Mouse (Mus musculus): Measurements from ENCODE around the gene Wnt5a.

Gene Wnt5a

DNA sequence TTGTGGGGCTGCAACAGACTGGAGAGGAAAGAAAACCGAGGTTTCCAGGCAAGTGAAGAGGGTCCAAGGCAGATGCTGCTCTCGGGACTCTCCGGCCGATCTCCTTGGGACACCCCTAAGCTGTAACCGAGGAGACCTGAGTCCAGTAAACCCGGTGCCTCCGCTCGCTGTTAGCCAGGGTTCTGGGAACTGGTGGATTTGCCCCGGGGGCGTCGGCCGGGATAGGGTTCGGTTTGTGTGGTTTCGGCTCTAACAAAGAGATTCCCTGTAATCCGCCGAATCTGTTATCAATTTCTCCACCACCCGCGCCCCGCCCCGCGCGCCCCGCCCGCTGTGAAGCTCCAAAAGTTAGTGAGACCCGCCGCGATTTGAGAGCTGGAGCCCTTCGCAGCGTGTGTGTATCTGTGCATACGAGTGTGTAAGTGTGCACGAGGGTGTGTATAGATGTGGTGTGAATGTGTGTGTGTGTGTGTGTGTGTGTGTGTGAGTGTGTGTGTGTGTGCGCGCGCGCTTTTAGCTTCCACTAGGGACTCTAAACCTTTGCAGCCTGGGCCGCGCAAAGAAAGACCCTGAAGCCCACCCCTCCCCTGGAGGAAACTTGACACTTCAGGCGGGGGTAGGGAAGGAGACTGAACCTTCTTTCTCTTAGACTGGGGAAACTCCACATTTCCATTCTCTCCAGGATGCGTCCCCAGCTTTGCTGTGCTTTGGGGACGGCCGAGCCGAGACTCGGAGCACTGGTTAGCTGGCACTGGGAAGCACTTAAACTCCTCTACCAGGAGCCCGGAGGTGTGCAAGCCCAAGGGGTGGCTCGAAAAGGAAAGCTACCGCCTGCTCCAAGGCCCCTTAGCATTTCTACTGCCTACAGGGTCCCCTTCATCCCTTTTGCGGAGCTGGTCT lies 5.1 kb downstream of the Wnt5a start:
- DNase-seq (ENCODE audit: low read depth, low spot score): no peak

DNA sequence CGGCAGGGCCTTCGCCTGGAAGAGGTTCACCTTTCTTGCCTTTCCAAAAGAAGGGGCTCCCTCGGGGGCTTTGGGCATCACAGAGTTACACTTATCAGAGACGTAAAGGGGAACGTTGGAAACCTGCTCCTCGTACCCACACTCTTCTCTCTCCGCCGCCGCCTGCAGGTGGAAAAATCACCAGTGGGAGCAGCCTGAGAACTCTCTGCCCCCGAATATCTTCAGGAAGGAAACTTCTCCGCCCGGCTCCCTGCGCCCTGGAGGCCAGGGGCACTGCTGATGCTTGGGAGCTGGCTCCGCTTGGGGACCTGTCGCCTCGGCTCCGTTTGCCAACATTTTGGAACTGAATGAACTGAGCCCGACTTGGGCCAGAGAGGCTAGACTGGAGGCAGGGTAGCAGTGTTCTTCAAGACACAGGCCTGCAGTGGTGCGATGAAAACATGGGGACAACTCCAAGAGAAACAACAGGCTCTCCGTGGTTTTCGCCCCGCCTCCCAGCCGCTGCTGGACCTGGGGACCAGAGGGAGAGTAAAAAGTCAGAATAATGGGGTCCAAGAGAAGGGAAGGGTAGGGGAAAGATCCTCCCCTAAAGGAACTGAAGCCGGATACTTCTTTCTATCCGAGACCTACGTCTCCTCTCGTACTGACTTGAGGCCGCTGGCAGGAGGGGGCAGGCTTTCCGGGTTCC lies 5.9 kb downstream of the Wnt5a start:
- DNase-seq (ENCODE audit: low read depth, low spot score): no peak

DNA sequence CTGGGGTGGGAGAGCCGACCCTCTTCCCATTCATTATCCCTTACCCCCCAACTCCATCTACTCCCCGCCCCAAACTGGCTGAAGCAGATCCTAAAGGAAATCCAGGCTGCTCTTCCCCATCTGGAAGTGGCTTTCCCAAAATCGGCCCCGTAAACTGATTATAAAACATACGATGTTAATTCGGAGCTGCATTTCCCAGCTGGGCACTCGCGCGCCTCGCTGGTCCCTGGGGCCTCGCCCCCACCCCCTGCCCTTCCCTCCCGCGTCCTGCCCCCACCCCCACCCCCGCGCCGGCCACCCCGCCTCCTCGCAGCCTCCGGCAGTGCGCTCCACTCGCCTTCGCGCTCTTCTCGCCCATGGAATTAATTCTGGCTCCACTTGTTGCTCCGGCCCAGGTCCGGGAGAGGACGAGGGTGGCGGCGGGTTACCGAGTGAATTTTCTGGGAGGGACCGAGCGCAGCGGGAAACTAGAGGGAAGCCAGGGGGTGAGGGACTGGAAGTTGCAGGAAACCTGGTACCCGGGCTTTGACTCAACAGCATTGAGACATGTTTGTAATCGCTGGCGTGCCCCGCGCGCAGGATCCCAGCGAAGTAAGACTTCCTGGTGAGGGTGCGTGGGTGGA lies 6.6 kb downstream of the Wnt5a start:
- no peak for DNase-seq (ENCODE audit: low read depth, low spot score)

DNA sequence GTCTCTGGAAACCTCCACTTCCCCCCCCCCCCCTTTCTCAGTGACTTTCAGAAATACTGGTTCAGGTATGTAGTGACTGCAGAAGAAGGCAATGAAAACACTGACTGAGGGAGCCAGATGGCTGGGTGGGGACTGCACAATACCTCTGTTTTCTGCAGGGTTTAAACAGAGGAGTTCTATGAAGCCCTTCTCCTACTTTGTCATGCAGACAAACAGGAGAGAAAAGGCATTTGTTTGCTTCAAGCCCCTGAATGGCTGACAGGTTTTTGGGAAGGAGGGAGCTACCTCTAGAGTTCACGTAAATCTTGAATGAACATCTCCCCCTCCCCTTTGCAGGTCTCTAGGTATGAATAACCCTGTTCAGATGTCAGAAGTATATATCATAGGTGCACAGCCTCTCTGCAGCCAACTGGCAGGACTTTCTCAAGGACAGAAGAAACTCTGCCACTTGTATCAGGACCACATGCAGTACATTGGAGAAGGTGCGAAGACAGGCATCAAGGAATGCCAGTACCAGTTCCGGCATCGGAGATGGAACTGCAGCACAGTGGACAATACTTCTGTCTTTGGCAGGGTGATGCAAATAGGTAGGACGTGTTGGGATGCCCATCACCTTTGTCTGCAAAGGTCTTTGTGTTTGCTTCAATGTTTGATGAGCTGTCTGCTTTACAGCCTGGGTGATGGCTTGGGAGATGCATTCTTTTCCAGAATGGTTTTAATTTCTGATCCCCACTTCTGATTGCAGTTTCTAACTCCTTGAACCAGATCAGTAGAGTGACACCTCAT lies 8.4 kb downstream of the Wnt5a start:
- DNase-seq (ENCODE audit: low read depth, low spot score): no peak

DNA sequence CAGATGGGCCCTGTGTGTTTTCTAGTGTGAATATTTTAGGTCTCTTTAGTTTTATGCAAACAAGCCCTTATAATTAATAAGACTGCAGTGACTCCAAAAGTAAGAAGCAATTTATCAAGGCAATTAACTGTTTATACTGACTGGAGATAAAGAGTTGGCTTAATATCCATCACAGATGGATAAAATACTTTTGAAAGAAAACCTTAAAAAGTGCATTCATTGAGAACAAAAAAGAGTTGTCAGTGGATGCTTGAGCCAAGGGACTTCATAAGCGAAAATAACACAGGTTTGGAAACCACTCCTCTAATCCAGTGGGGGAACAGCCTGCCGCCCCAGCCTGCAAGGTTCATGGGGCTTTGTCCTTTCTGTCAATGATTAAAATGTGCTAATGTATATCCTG lies 9.6 kb downstream of the Wnt5a start:
- DNase-seq (ENCODE audit: low read depth, low spot score): no peak

DNA sequence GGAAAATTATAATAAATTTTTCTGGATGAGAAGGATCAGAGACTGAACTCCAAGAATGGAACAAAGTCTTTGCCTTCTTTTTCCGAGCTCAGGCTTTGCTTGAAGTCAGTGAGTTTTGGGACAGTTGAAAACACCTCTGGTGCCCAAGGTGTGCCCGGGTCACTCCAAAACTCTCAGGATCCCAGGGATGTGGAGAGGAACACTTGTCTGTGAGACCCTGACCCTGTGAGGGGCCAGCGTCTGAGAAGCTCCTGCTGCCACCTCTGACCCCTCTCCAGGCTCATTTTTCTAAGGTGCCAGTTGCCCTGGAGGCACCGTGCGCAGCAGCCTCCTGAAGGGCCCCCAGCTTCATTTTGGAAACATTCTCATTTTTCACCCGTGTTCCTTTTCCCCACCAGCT lies 10.8 kb downstream of the Wnt5a start:
- DNase-seq (ENCODE audit: low read depth, low spot score): no peak

DNA sequence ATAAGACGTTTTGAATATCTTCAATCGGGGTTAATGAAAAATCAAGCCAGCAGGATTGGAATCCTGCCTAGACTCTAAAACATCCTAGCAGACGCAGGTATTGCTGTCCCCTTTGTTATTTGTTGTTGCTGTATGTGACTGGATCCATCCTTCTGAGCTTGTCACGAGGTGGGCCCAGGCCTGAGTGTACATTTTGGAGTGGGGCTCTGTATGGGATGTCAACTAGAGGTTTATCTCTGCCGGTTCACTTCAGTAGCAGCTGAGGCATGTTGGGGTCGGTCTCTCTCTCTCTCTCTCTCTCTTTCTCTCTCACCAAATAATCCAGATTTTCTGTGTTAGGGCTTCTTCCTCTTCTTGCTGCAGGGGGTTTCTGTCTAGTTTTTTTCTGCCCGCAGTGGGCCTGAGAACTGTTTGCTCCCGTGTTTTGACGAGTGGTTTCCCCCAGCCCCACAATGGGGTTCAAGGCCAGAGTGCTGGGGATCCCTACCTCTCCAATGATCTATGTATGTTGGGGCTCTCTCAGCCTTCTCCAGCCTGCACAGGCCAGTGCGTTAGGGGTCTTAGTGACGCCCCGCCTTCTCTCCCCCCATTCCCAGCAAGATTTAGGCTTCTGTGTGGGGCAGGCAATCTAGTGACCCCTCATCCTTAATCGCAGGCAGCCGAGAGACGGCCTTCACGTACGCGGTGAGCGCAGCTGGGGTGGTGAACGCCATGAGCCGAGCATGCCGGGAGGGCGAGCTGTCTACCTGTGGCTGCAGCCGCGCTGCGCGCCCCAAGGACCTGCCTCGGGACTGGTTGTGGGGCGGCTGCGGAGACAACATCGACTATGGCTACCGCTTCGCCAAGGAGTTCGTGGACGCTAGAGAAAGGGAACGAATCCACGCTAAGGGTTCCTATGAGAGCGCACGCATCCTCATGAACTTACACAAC lies 13.3 kb downstream of the Wnt5a start:
- DNase-seq (ENCODE audit: low read depth, low spot score): no peak

DNA sequence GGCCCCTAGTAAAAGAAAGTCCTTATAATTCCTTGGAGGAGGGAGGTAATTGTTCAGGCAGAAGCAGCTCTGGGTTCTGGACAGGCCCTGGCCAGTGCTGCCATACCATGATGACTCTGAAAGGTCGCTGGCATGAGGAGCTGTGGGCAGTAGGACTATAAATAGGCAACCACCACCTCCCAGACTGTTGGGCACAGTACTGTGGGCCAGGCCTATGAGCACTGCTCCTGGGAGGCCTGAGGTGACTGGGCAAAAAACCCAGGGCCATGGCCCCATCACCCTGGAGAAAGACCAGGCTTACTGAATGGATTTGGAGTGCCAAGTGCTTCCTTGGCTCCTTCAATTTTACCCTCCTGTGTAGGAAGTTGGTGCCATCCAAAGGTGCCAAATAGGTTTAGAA lies 16.6 kb downstream of the Wnt5a start:
- no peak for DNase-seq (ENCODE audit: low read depth, low spot score)

DNA sequence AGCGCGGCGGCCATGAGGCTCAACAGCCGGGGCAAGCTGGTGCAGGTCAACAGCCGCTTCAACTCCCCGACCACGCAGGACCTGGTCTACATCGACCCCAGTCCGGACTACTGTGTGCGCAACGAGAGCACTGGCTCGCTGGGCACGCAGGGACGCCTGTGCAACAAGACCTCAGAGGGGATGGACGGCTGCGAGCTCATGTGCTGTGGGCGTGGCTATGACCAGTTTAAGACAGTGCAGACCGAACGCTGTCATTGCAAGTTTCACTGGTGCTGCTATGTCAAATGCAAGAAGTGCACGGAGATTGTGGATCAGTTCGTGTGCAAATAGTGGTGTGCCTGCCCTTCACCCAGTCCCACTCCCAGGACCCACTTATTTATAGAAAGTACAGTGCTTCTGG lies 18.1 kb downstream of the Wnt5a start:
- DNase-seq (ENCODE audit: low read depth, low spot score): no peak

DNA sequence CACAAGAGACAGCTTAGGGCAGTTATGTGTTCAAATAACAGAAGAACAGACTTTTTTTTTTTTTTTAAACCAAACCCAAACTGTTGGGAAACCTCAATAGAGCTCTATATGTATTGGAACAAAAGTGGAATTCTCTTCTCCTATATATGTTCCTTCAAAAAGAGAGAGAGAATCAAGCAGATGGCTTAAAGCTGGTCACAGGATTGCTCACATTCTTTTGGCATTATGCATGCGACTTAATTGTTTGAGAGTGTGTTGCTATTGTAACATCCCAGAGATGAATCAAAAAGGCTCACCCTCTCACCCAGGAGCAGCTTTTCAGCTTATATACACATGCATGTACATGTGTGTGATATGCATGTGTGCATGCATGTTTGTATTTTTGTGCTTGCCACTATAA lies 21.0 kb downstream of the Wnt5a start:
- DNase-seq (ENCODE audit: low read depth, low spot score): no peak

DNA sequence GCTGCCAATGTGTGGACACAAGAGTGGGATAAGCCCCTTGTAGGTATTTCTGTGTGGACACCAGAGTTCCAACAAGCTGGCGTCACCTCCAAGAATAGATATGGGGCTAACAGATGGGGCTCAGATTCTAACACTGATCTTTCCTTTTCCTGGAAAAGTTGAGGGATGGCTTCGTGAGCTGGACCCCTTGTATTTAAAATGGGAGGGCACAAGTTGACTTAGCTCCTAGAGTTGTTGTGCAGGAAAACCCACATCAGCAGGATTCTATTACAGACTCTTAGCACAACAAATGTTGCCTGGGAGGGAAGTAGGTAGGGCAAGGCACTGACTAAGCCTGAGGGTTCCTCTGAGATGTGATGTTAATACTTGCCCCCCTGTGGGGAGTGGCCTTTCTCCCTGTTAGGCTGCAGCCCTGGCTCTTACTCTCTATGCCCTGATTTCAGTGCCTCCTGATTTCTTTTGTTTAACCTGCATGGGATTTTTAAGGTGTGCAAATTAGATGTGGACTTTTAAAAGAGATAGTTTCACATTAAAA lies 23.7 kb downstream of the Wnt5a start:
- DNase-seq (ENCODE audit: low read depth, low spot score): no peak

DNA sequence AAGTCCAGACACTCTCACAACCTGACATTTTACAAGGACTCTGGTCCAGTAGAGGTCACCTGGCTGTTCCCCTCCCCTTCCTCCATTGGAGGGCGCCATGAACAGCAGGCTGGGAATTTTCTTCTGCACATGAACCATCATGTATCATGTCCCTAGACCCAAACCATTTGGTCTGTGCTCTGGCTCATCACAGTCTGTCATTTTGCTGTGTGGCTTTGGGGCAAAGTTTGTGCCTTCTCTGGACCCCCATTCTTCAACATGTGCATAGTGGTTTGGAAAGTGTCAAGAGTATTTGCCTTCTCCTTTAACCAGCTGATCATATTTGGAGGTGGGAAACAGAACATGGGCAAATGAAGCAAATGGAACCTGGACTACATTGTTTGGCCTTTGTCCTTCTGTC lies 27.0 kb downstream of the Wnt5a start:
- DNase-seq (ENCODE audit: low read depth, low spot score): no peak

DNA sequence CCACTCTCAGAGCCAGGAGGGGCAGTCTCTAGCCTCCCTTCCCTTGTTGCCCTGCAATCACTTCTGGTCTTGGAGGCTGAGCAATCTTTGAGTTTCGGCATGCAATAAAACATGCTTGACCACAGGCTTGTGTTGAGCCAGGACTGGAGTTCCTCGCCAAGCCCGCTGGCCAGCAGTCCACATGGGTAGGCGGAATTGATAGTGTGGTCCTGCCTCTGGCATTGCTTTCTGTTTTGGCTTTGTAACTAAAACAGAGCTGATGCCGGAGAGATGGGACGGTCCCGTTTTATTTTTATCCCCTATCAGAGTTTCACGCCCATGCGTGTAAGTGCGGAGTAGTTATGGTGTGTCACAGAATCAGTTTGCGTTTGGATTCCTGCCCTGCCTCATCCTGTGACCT lies 28.4 kb downstream of the Wnt5a start:
- no peak for DNase-seq (ENCODE audit: low read depth, low spot score)

DNA sequence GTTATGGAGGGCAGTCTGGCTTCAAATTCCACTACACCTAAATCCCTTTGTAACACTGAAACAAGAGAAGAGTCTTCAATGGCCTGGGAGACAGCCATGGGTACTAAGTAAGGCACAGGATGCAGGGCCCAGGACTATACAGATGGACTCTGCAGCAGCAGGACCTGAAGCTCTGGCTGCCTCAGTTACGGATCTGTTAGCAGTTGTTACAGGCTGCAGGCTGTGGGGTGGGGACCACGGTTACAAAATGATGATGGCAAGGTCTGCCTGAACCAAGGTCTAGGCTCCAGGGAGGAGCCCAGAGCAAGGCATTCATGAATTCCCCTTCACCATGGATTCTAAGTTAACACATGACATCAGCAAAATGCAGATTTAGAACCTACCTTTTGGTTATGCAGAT lies 29.3 kb downstream of the Wnt5a start:
- no peak for DNase-seq (ENCODE audit: low read depth, low spot score)

DNA sequence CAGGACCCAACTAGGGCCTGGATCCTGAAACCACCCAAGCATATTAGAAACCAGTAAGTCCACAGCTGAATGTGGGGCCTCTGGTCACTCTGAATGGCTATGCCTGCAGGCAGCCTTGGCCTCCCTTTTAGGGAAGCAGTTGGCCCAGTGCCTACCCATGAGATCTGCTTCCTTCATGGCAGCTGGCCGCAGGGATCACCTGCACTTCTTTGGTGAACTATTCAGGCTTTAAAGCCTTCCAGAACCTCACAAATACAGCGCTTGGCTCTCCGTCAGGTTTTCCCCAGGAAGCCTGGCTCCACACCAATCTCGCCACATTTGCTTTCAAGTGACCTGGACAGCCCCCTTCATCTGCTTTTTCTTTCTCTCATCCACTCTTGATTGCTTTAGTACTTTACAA lies 31.3 kb downstream of the Wnt5a start:
- DNase-seq (ENCODE audit: low read depth, low spot score): peak; percentile 37

DNA sequence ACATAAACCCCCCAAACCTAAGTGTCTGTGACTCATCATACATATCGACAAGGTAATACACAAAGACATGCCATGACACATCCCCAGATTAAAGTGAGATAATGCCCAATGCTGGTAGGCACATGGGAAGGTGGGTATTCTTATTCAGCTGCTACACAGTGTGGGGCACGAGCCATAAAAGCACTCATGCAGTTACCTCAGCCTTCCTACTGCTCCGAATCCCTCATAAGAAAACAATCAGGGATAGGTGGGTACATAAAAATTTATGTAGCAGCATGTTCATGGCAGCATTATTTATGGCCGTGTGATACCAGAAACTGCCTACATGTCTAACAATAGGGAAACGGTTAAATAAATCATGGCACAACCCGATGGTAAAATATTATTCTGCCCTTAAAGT lies 35.0 kb downstream of the Wnt5a start:
- no peak for DNase-seq (ENCODE audit: low read depth, low spot score)

DNA sequence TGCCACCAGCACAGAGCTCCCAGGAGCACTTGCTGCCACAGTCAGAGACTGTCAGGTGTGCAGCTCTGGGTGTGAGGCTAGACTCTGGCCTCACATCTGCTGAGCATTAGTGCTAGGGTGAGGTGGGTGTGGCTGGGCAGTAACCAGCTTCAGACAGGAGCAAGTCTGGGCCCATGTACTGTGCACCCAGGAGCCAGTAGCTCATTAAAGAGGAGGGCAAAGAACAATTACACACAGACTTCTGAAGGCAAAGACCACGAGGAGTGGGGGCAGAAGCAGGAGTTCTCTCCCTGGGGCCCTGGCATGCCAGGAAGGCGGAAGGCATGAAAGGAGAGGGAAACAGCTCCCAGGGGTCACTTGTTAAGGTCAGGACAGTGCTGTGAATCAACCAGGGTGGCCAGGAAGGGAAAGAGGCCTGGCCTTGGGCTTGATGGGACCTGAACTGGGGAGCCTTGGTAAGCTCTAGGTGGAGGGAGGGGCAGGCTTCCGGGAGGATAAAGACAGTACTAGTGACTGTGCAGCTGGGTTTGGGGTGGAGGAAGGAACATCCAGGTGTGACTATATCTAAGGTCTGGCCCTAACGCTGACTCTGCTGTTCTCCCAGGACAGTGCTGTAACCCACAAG lies 37.7 kb downstream of the Wnt5a start:
- DNase-seq (ENCODE audit: low read depth, low spot score): no peak

DNA sequence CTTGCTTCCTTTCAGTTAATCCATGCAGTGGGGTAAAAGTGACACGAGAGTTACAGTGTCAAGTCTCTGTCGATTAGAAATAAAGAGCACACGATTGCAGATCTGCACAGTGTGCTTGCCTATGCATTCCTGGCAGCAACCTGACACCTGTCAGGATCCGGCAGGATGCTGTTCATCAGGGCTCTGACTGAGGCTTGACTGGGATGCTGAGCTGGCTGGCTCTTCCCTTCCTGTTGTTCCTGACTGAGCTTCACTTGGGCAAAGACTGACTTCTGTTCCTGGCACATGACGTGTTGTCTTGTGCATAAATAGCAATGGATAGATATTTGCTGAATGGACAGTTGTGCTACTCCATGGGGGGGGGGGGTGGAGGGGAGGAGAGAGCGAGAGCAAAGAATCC lies 57.3 kb downstream of the Wnt5a start:
- DNase-seq (ENCODE audit: low read depth, low spot score): no peak
